Mouse (Mus musculus): ENCODE results near the gene Gm10577. TPM values are rescaled to one million over a fixed set of nuclear protein-coding genes. Genes with fewer than 3 reads are reported as not detected.

Gm10577 gene
- polyA plus RNA-seq, 1 experiment from 2014 or later: not detected

DNA sequence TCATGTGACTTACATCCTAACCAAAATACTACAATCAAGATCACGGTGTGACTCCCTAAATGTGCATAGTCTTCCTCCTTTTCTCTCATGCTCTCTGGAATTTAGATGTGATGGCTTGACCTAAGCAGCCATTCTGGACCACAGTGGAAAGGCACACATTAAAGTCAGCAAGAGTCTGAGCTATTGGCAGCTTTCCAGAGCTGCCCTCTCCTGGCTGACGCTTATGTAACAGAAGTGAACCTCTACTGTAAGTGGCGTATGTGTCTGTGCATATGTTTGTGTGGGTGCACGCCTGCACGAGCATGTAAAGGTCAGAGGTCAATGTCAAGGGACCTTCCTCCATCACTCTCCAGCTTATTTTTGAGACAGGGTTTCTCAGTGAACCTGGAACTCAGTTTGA lies 14.6 kb upstream of the Gm10577 start:
- Histone ChIP-seq H3K4me3 (replicated peaks; ENCODE audit: low read length) (no peak overlapping the region), H3K9ac (no peak overlapping the region), H3K9me3 (ENCODE audit: control insufficient read depth, low read length) (no peaks in the 10 kb centered on the region), H3K36me3 (replicated peaks; ENCODE audit: control insufficient read depth, insufficient read depth) (no peaks in the 10 kb centered on the region), H3K27ac (no peak overlapping the region), H3K4me2 (replicated peaks) (no peak overlapping the region), H3K27me3 (ENCODE audit: control insufficient read depth, insufficient read depth, low read length) (no peaks in the 10 kb centered on the region), H3K4me1 (replicated peaks; ENCODE audit: control insufficient read depth, insufficient read depth, low read length) (no peaks in the 10 kb centered on the region)
- ATAC-seq (ENCODE audit: low FRiP score) (no peak), DNase-seq (ENCODE audit: low spot score) (no peak)
- WGBS: 86% methylated on average over 5 of the region's 5 CpGs

GRCm38 (mm10) chr4:101033047-101033446 lies 12.6 kb upstream of the Gm10577 start:
- H3K27ac ChIP-seq: no peak overlapping the region
- no peak overlapping the region for H3K4me2 ChIP-seq (replicated peaks)
- no peaks in the 10 kb centered on the region for H3K27me3 ChIP-seq (ENCODE audit: control insufficient read depth, insufficient read depth, low read length)
- no peaks in the 10 kb centered on the region for H3K4me1 ChIP-seq (replicated peaks; ENCODE audit: control insufficient read depth, insufficient read depth, low read length)
- no peak for ATAC-seq (ENCODE audit: low FRiP score)
- WGBS: 75% methylated on average over 3 of the region's 3 CpGs
- H3K36me3 ChIP-seq (replicated peaks; ENCODE audit: control insufficient read depth, insufficient read depth): no peaks in the 10 kb centered on the region
- DNase-seq (ENCODE audit: low spot score): no peak
- no peak overlapping the region for H3K4me3 ChIP-seq (replicated peaks; ENCODE audit: low read length)
- no peaks in the 10 kb centered on the region for H3K9me3 ChIP-seq (ENCODE audit: control insufficient read depth, low read length)
- no peak overlapping the region for H3K9ac ChIP-seq

- no peak for DNase-seq (ENCODE audit: low spot score)
- peaks cover 6% of the 10 kb centered on the region; the same call in 1 of the 2 replicates for H3K9me3 ChIP-seq (ENCODE audit: control insufficient read depth, low read length)
- H3K4me1 ChIP-seq (replicated peaks; ENCODE audit: control insufficient read depth, insufficient read depth, low read length): no peaks in the 10 kb centered on the region
- H3K36me3 ChIP-seq (replicated peaks; ENCODE audit: control insufficient read depth, insufficient read depth): no peaks in the 10 kb centered on the region
- no peak overlapping the region for H3K9ac ChIP-seq
- H3K4me2 ChIP-seq (replicated peaks): no peak overlapping the region
- H3K27me3 ChIP-seq (ENCODE audit: control insufficient read depth, insufficient read depth, low read length): no peaks in the 10 kb centered on the region
- WGBS: 93% methylated on average over 9 of the region's 9 CpGs
- no peak overlapping the region for H3K27ac ChIP-seq
- ATAC-seq (ENCODE audit: low FRiP score): no peak
- H3K4me3 ChIP-seq (replicated peaks; ENCODE audit: low read length): no peak overlapping the region
Observed at GRCm38 (mm10) chr4:101027852-101028411, 7.4 kb upstream of the Gm10577 start.

DNA sequence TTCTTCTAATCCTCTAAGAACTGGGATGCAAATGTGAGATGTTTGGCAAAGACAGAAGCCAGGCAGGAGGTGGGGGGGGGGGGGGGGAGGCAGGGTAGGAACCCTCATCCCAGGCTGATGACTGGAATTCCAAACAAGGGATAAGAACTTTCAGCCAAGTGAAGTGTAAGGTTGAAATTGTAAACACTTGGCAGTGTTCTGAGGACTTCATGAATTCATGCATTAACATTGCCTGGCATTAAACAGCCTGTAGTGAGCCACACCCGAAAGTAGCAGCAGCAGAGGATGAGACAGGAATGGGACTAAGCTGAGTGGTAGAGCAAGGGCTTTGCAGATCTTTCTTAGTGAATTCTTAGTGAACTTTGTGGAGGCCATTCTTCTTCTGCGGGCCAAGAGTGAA lies 6.5 kb upstream of the Gm10577 start:
- Histone ChIP-seq H3K4me1 (replicated peaks; ENCODE audit: control insufficient read depth, insufficient read depth, low read length) (no peaks in the 10 kb centered on the region), H3K27me3 (ENCODE audit: control insufficient read depth, insufficient read depth, low read length) (no peaks in the 10 kb centered on the region), H3K9ac (no peak overlapping the region), H3K9me3 (ENCODE audit: control insufficient read depth, low read length) (peaks cover 8% of the 10 kb centered on the region; the same call in 1 of the 2 replicates), H3K27ac (no peak overlapping the region), H3K4me2 (replicated peaks) (no peak overlapping the region), H3K4me3 (replicated peaks; ENCODE audit: low read length) (no peak overlapping the region), H3K36me3 (replicated peaks; ENCODE audit: control insufficient read depth, insufficient read depth) (no peaks in the 10 kb centered on the region)
- no peak for DNase-seq (ENCODE audit: low spot score)
- 85% methylated on average over 2 of the region's 2 CpGs for WGBS
- ATAC-seq (ENCODE audit: low FRiP score): no peak

GRCm38 (mm10) chr4:101026566-101026965 lies 6.1 kb upstream of the Gm10577 start:
- no peak overlapping the region for H3K4me3 ChIP-seq (replicated peaks; ENCODE audit: low read length)
- ATAC-seq (ENCODE audit: low FRiP score) (no peak), DNase-seq (ENCODE audit: low spot score) (no peak)
- no peak overlapping the region for H3K9ac ChIP-seq
- H3K27me3 ChIP-seq (ENCODE audit: control insufficient read depth, insufficient read depth, low read length): no peaks in the 10 kb centered on the region
- H3K36me3 ChIP-seq (replicated peaks; ENCODE audit: control insufficient read depth, insufficient read depth): no peaks in the 10 kb centered on the region
- 73% methylated on average over 5 of the region's 5 CpGs for WGBS
- no peaks in the 10 kb centered on the region for H3K4me1 ChIP-seq (replicated peaks; ENCODE audit: control insufficient read depth, insufficient read depth, low read length)
- H3K27ac ChIP-seq: no peak overlapping the region
- peaks cover 8% of the 10 kb centered on the region; the same call in 1 of the 2 replicates for H3K9me3 ChIP-seq (ENCODE audit: control insufficient read depth, low read length)
- H3K4me2 ChIP-seq (replicated peaks): no peak overlapping the region

DNA sequence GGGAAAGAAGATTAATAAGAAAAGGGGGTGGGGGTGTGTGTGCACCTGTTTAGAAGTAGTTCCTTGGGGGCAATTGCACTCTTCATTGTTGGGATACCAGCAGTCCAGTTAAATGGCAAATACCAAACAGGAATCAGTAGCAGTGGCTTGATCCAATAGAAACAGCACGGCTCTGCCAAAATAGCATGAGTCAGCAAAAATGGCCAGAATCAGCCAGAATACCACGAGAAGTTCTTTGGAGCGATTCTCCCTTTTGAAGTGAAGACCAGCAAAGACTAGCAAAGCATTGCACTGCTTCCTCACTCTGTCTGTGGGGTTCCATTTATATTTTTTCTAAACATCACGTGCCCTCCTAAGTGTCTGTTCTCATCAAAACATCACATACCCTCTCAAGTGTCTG lies 2.7 kb downstream of the Gm10577 start:
- Histone ChIP-seq H3K9me3 (ENCODE audit: control insufficient read depth, low read length) (peaks cover 11% of the 10 kb centered on the region), H3K27ac (no peak overlapping the region), H3K36me3 (replicated peaks; ENCODE audit: control insufficient read depth, insufficient read depth) (no peaks in the 10 kb centered on the region), H3K9ac (no peak overlapping the region), H3K27me3 (ENCODE audit: control insufficient read depth, insufficient read depth, low read length) (no peaks in the 10 kb centered on the region), H3K4me3 (replicated peaks; ENCODE audit: low read length) (no peak overlapping the region), H3K4me2 (replicated peaks) (no peak overlapping the region), H3K4me1 (replicated peaks; ENCODE audit: control insufficient read depth, insufficient read depth, low read length) (no peaks in the 10 kb centered on the region)
- DNase-seq (ENCODE audit: low spot score): no peak
- no peak for ATAC-seq (ENCODE audit: low FRiP score)
- 92% methylated on average over 4 of the region's 4 CpGs for WGBS

DNA sequence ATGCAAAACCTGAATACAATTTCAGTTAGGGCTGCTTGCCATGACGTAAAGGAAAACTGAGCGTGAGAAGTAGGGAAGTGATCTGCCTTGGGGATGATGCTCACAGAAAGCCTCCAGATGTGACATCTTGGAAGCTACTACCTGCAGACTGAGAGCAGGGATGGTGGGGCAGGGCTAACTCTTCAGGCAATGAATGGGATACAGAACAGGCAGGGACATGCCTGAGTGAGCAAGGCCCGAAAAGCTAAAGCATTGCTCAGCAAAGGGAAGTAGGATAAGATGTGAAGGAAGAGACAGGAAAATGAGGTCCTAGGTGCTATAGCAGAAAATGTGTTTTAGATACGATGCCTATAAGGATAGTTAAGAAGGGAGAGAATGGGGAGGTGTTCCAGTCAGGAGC lies 11.4 kb downstream of the Gm10577 start:
- ATAC-seq (ENCODE audit: low FRiP score) (no peak), DNase-seq (ENCODE audit: low spot score) (no peak)
- Histone ChIP-seq H3K9me3 (ENCODE audit: control insufficient read depth, low read length) (no peaks in the 10 kb centered on the region), H3K27me3 (ENCODE audit: control insufficient read depth, insufficient read depth, low read length) (no peaks in the 10 kb centered on the region), H3K4me2 (replicated peaks) (no peak overlapping the region), H3K4me3 (replicated peaks; ENCODE audit: low read length) (no peak overlapping the region), H3K27ac (no peak overlapping the region), H3K4me1 (replicated peaks; ENCODE audit: control insufficient read depth, insufficient read depth, low read length) (no peaks in the 10 kb centered on the region), H3K36me3 (replicated peaks; ENCODE audit: control insufficient read depth, insufficient read depth) (no peaks in the 10 kb centered on the region; the same call in 1 of the 2 replicates), H3K9ac (no peak overlapping the region)
- 88% methylated on average over 4 of the region's 4 CpGs for WGBS

- H3K36me3 ChIP-seq (replicated peaks; ENCODE audit: control insufficient read depth, insufficient read depth): no peaks in the 10 kb centered on the region; the same call in 1 of the 2 replicates
- H3K27ac ChIP-seq: no peak overlapping the region
- WGBS: 59% methylated on average over 5 of the region's 5 CpGs
- no peaks in the 10 kb centered on the region for H3K4me1 ChIP-seq (replicated peaks; ENCODE audit: control insufficient read depth, insufficient read depth, low read length)
- no peak for DNase-seq (ENCODE audit: low spot score)
- no peaks in the 10 kb centered on the region for H3K9me3 ChIP-seq (ENCODE audit: control insufficient read depth, low read length)
- no peak for ATAC-seq (ENCODE audit: low FRiP score)
- no peak overlapping the region for H3K4me2 ChIP-seq (replicated peaks)
- H3K9ac ChIP-seq: no peak overlapping the region
- no peaks in the 10 kb centered on the region for H3K27me3 ChIP-seq (ENCODE audit: control insufficient read depth, insufficient read depth, low read length)
- no peak overlapping the region for H3K4me3 ChIP-seq (replicated peaks; ENCODE audit: low read length)
Observed at GRCm38 (mm10) chr4:101008362-101008769, 12.1 kb downstream of the Gm10577 start.

GRCm38 (mm10) chr4:101002961-101003360 lies 17.5 kb downstream of the Gm10577 start:
- Histone ChIP-seq H3K9me3 (ENCODE audit: control insufficient read depth, low read length) (no peaks in the 10 kb centered on the region), H3K4me2 (replicated peaks) (no peak overlapping the region), H3K4me3 (replicated peaks; ENCODE audit: low read length) (no peak overlapping the region), H3K27ac (no peak overlapping the region), H3K36me3 (replicated peaks; ENCODE audit: control insufficient read depth, insufficient read depth) (no peaks in the 10 kb centered on the region), H3K9ac (no peak overlapping the region), H3K27me3 (ENCODE audit: control insufficient read depth, insufficient read depth, low read length) (no peaks in the 10 kb centered on the region), H3K4me1 (replicated peaks; ENCODE audit: control insufficient read depth, insufficient read depth, low read length) (no peaks in the 10 kb centered on the region; the same call in 1 of the 2 replicates)
- WGBS: 93% methylated on average over 16 of the region's 16 CpGs
- ATAC-seq (ENCODE audit: low FRiP score) (no peak), DNase-seq (ENCODE audit: low spot score) (no peak)

DNA sequence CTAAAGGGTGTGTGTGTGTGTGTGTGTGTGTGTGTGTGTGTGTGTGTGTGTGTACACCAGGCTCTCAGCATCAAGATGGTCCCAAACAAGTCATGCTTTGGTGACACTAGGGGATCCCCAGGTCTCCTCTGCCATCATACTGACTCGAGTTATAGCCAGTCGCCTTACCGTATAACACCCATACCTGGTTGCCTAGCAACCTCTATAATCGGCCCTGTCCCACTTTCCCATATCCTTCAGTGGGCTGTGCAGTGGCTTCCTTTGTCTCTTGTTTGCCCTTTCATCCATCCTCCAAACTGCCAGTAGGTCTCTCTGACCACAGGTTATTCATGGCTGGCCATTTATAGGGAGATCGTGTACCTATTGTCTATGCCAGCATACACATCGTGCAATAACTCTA lies 19.4 kb downstream of the Gm10577 start:
- Histone ChIP-seq H3K27me3 (ENCODE audit: control insufficient read depth, insufficient read depth, low read length) (no peaks in the 10 kb centered on the region), H3K4me2 (replicated peaks) (no peak overlapping the region), H3K27ac (no peak overlapping the region), H3K4me1 (replicated peaks; ENCODE audit: control insufficient read depth, insufficient read depth, low read length) (no peaks in the 10 kb centered on the region; the same call in 1 of the 2 replicates), H3K9ac (no peak overlapping the region), H3K36me3 (replicated peaks; ENCODE audit: control insufficient read depth, insufficient read depth) (no peaks in the 10 kb centered on the region), H3K9me3 (ENCODE audit: control insufficient read depth, low read length) (no peaks in the 10 kb centered on the region), H3K4me3 (replicated peaks; ENCODE audit: low read length) (no peak overlapping the region)
- DNase-seq (ENCODE audit: low spot score) (no peak), ATAC-seq (ENCODE audit: low FRiP score) (no peak)
- WGBS: 66% methylated on average over 6 of the region's 6 CpGs
